Mouse (Mus musculus) ovary, postnatal 10 days (tissue): ENCODE measurements at regions not wholly inside any gene's neighbourhood (a gene's known extent, or its start where the extent isn't known, plus 50 kb on each side); places are given as distances from the start of the nearest gene placed in this dataset.

Source experiments
- DNase-seq: peaks from one replicate; pipeline ENCODE4 v3.0.0; 2022; ENCODE audit warnings: low spot score

DNA sequence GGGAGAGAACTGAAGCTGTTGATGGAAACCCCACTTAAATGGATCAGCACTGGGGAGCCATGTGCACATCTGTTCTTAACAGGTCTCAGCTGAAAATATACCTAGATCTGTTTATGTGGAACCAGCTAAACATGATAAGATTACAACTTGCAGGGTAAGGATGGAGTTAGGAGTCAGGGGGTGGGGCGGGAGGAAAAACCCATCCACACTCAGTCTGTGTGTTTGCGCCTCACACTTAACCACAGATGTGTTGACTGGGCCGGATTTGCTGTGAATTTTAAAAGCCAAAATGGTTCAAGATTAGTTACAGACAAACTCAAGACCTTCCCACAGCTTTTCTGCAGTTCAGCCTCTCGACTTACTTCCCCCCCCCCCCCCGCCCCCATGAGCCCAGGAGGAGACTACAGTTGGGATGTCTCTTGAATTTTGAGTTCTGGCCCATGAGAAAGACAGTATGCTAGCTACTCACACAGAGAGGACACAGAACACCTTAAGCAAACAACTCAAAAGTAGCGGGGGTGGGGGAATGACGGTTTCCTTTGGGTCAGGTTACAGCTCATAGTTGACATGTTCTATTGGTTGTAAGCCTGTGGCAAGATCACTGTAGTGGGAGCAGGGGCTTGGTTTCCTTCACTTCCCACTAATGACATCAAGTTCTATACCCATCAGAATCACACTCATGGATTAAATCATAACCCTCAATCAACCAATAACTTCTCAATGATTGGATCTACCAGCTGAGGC lies 209.1 kb downstream of the Bcl2l11 start:
- DNase-seq = no peak

GRCm38 (mm10) chr2:128337192-128337591 lies 211.4 kb downstream of the Bcl2l11 start:
- DNase-seq = no peak

DNA sequence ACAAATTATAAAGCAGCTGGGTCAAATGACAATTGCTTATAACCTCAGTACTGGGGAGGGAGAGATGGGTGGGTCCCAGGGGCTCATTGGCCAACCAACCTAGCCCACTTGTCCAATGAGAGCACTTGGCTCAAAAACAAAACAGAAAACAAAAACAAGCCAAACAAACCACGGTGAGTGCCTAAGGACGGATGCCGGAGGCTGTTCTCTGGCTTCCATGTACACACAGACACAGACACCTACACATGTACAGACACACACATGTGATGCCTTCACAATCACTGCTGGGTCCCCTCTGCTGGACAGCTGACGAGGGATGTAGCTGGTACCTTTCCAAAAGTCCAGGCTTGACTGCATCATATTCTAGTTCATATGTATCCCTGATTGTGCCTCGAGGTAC lies 212.0 kb downstream of the Bcl2l11 start:
- DNase-seq = no peak

- no peak for DNase-seq
These were observed 212.6 kb downstream of the Bcl2l11 start for GRCm38 (mm10) chr2:128338474-128338873.

DNA sequence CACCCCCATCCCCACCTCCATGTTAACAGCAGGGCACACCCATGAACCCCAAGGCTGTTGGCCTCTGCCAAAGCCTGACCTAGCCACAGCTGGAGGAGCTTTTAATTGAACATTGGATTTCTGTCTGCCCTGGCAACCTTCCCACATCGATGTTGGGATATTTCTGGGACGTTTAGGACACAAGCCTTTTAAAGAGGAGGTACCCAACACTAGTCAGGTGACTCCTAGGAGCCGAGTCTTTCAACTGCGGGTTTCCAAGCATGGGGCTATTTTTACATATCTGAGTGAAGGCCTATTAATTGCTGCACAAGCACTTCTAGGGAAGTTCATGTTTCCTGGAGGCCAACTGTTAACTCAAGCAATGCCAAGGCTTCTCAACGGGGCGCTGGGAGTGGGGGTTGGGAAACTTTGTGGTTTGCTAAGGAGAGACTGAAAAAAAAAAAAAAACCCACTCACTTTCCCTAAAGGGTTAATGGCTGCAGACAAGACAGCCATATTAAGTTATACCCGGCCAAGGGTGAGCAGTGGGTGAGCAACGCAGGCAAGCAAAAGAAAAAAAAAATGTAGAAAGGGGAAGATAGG lies 213.3 kb downstream of the Bcl2l11 start:
- DNase-seq = no peak

DNA sequence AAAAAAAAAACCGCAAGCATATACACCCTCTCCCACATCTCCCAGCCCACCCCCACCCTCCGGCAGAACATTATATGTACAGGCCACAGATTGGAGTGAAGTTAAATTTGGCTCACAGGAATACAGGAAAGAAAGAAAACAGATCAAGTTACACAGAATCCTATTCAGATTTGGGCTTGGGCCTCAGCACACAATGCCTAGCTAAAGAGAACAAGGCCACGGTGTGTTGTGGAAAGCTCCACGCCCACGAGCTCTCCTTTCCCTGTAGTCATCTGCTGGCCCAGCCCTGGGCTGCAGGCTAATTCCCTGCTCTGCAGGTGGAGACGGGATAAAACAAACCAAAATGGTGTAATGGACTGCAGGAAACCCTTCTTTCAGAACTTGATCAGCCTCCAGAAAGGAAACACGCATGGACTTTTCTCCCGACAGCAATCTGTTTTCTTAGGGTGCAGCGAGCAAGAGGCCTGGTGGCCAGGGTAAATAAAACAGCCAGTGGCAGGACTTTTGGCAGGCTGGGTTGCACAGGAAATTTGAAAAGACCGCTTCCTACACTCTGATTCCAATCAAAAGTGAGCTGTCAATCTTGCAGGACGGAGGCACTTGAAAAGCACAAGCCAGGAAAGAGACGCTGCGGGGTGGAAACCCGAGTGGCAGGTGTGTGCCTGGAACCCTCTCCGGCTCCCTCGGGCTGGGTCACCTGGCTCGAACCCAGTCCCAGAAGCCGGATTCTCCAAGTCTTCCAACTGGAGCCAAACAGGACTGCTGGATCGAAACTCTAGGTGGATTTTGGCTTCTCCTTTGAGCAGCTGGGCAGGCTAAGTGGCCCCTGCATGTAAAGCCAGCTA lies 214.0 kb downstream of the Bcl2l11 start:
- DNase-seq = no peak

DNA sequence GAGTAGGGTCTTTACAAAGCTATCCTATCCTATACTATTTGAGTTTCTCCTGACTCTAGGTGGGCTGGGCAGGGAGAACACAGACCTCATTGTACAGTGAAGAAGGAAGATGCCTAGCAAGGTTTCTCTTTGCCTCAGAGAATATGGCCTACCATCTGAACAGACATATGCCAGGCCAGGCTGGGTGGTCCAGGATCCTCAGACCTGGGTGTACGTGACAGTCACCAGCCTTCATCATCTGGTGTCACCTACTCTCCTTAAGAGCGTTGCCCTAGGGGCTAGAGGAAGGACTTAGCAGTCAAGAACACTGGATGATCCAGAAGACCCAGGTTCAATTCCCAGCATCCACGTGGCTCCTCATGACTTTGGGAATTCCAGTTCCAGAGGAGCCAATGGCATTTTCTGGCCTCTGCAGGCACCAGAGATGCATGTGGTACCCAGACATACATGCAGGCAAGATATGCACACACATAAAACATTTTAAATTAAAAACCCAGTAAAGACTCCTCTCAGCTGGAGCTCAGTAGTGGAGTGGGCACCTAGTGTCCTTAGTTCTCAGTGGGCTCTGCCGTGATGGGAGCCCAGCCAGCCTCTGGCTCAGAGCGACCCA lies 214.9 kb downstream of the Bcl2l11 start:
- no peak for DNase-seq

- no peak for DNase-seq
These were observed 216.4 kb downstream of the Bcl2l11 start for GRCm38 (mm10) chr2:128342212-128342611.

- no peak for DNase-seq
These were observed 219.7 kb downstream of the Bcl2l11 start for GRCm38 (mm10) chr2:128345557-128345956.

DNA sequence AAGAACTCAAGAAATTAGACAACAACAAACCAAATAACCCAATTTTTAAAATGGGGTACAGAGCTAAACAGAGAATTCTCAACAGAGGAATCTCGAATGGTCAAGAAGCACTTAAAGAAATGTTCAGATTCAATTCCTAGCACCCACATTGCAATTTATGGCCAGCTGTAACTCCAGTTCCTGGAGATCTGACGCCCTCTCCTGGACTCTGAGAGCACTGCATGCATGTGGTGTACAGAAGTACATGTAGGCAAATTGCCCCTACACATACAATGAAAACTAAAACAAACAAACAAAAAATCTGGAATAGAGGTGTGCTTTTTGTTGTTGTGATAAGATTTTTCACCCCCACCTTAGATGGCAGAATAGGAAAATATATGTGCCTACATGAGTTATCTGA lies 222.7 kb downstream of the Bcl2l11 start:
- no peak for DNase-seq

DNA sequence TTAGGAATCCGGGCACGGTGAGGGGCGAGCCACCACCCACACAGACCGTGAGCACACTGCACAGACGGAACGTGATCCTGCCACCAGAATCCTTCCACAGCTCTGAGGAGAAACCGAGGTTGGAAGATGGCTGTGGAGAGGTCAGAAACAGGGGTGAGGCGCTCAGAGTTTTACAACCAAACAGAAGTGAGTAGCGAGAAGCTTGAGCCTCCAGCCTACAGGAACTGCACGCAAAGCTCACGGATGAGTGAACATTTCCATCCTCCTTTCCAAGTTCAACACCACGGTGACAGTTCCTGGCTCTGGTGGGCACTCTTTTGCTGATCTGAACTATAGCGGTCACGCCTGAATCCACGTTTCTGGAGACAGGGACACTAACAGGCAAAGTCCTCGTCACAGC lies 225.6 kb downstream of the Bcl2l11 start:
- no peak for DNase-seq

DNA sequence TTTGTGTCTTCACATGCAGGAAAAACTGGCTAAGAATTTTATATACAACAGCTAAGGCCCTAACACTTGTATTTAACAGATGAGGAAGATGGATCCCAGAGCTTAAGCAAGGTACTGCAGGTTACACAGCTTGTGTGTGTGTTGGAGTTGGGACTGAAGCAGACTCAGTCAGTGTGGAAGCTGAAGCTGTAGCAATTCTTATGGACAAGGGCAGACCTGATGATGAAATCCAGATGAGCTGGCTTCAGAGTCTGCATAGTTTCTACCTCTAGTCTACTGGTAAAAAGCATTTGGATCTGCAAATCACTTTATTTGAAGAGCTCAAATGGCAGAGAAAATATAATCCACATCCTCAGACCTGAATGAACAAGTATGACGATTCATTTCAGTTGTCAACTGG lies 226.7 kb downstream of the Bcl2l11 start:
- no peak for DNase-seq

GRCm38 (mm10) chr2:128353457-128353856 lies 227.6 kb downstream of the Bcl2l11 start:
- DNase-seq = no peak

DNA sequence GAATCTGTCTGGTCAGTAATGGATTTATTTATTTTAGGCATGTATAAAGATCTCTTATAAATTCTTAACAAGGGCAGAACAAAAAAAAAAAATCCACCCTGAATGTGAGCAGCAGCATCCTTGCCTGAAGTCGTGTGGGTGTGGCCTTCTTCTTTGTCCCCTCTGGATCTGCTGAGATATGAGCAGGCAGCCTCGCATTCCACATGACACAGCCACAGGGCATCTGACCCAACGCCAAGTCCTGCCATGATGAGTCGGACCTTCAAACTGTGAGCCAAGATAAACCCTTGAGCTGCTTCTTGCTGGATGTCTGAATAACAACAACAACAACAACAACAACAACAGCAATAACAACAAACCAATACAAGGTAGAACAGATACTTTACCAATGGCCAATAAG lies 230.5 kb downstream of the Bcl2l11 start:
- DNase-seq = no peak

- DNase-seq = no peak
These were observed 231.9 kb upstream of the Spdye4c start for GRCm38 (mm10) chr2:128359106-128359505.

- no peak for DNase-seq
These were observed 230.5 kb upstream of the Spdye4c start for GRCm38 (mm10) chr2:128360517-128360916.

GRCm38 (mm10) chr2:128361436-128361835 lies 229.6 kb upstream of the Spdye4c start:
- no peak for DNase-seq

DNA sequence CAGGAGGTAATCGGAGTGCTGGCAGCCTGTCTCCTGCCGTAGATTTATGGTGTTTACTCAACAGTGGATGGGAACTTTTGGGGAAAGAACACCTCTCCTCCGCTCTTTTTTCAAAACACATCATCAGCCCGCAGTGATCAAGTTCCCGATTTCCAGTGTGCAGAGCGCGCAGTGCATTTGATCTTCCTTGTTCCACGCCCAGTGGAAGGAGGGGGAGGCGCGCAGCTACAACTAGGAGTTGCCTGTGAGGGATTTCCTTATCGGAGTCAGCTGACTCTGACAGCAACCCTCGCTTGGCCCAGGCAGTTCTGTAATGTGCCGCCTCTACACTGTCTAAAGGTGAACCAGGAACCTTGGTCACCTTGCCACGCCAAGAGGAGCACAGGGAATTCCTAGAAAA lies 226.8 kb upstream of the Spdye4c start:
- DNase-seq = no peak

DNA sequence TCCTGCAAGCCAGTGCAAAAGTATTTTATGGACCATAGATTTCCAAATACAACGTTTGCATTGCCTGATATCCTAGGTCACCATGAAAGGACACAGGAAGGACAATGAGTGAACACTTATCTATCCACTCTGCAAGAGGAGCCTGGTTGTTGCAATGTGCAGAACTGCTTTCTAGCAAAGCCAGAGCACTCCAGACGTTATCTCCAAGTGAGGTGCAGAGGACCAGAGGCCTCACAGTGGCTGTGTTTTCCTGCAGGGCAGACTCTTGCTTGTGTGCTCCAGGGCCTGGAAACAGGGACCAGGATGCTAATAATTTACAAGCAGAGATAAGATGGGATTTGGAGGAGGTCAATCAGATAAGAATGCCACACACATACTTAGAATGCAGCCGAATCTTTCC lies 226.0 kb upstream of the Spdye4c start:
- no peak for DNase-seq

DNA sequence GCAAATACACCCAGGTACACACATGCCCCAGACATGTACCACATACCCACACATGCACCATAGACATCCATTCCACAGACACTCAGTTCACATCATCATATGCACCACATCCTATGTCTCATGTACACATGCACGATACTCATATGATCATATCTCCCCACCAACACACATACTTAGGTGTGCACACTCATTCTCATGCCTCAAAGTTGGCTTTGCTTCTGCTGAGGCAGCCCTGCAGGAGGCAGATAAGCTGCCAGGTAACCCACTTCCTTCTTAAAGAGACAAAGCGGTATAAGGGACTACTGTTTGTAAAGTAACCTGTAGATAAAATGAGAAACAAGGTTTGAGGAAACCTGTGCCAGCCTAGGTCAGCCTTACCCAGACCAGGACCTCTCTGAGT lies 225.2 kb upstream of the Spdye4c start:
- no peak for DNase-seq

DNA sequence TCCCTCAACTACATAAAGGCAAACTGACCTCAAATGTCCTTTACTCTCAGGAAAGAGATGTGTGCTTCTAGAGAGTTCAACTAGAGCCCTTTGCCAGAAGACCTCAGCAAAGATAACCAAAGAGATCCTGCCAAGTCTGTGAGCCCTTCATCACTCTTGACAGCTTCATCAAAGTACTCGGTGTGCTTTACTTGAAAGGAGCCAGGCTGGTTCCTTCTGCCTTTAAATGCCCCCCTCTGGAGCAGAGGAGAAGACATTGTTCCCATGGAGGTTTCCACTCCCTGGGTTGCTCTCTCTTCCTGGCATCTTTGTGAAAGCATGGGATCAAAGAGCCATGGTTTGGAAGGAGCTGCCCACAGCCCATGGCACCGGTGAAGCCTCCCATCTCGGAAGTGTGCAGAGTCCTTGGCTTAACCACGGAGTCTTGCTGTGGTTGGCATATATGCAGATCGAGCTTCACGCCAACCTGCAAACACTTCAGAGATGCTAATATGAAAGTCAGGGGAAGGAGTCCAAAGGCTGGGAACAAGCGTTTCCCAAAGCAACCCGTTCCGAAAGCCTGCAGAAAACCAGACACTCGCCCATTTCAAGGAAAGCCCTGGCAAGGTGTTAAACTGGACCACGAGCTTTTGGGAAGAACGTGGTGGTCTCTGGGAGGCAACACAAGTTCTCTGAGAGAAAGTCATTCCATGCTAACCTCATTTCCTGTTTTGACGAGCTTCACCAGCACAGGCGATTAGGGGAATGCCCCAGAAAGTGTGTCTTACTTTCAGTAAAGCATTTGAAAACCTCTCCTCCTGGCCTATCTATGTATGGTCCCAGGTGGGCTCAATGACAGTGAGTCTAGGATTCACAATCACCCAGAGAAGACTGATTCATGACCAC lies 223.5 kb upstream of the Spdye4c start:
- no peak for DNase-seq
